Mouse (Mus musculus) spleen, adult 12 weeks (tissue): Measurements from ENCODE around the gene Cysrt1.
A peak's percentile ranks its signal among the peaks of the same experiment; 100 is the strongest.

Source experiments
- DNase-seq: peaks from one replicate; pipeline ENCODE4 v3.0.0; 2022; ENCODE audit warnings: low spot score

Cysrt1 gene

GRCm38 (mm10) chr2:25207593-25207992 lies 34.7 kb downstream of the Cysrt1 start:
- DNase-seq, result no peak

GRCm38 (mm10) chr2:25203631-25204214 lies 38.5 kb downstream of the Cysrt1 start:
- peak; percentile 29 for DNase-seq

GRCm38 (mm10) chr2:25200631-25201030 lies 41.6 kb downstream of the Cysrt1 start:
- DNase-seq, result no peak

GRCm38 (mm10) chr2:25197946-25198345 lies 44.3 kb downstream of the Cysrt1 start:
- no peak for DNase-seq

GRCm38 (mm10) chr2:25197191-25197590 lies 45.1 kb downstream of the Cysrt1 start:
- no peak for DNase-seq

GRCm38 (mm10) chr2:25196172-25196954 lies 45.9 kb downstream of the Cysrt1 start, which contains the start of gene Tor4a:
Gene Tor4a, minus strand, starts transcription at chr2:25196886.
- DNase-seq, result peak; percentile 71

GRCm38 (mm10) chr2:25195211-25196156 lies 46.8 kb downstream of the Cysrt1 start:
- DNase-seq, result peak; percentile 64

GRCm38 (mm10) chr2:25194486-25195171 lies 47.6 kb downstream of the Cysrt1 start:
- DNase-seq, result no peak

GRCm38 (mm10) chr2:25194006-25194405 lies 48.2 kb downstream of the Cysrt1 start:
- no peak for DNase-seq

GRCm38 (mm10) chr2:25193330-25193770 lies 48.9 kb downstream of the Cysrt1 start:
- peak; percentile 71 for DNase-seq
